Mouse (Mus musculus) midbrain, embryonic 12.5 days (tissue): ENCODE data around the gene Rasip1. TPM values are rescaled to one million over a fixed set of nuclear protein-coding genes. Genes with fewer than 3 reads are reported as not detected.

Source experiments
- ATAC-seq: fragments of 200-750 bp; cut with Nextera tagmentation; 2 replicates; pipeline ENCODE4 v1.8.0; 2017; ENCODE audit warnings: low read depth, moderate TSS enrichment, moderate library complexity; ENCODE audit not compliant: low FRiP score
- H3K27ac ChIP-seq: fragments of 300-500 bp; sonication (generic); replicated peaks from 2 replicates; pipeline ENCODE4 v1.5.1; 2016; ENCODE audit warnings: mild to moderate bottlenecking
- H3K27me3 ChIP-seq: fragments of 300-500 bp; sonication (generic); 2 replicates; pipeline ENCODE4 v1.6.1; 2016; ENCODE audit warnings: mild to moderate bottlenecking
- H3K36me3 ChIP-seq: fragments of 300-500 bp; sonication (generic); 2 replicates; pipeline ENCODE4 v1.6.1; 2016
- H3K4me1 ChIP-seq: fragments of 300-500 bp; sonication (generic); 2 replicates; pipeline ENCODE4 v1.6.1; 2016
- H3K4me2 ChIP-seq: fragments of 300-500 bp; sonication (generic); replicated peaks from 2 replicates; pipeline ENCODE4 v1.6.1; 2016; ENCODE audit warnings: mild to moderate bottlenecking, moderate library complexity
- H3K4me3 ChIP-seq: fragments of 300-500 bp; sonication (generic); 2 replicates; pipeline ENCODE4 v1.5.1; 2016; ENCODE audit warnings: mild to moderate bottlenecking
- H3K9ac ChIP-seq: fragments of 300-500 bp; sonication (generic); replicated peaks from 2 replicates; pipeline ENCODE4 v1.6.1; 2016; ENCODE audit warnings: mild to moderate bottlenecking, moderate library complexity
- H3K9me3 ChIP-seq: fragments of 300-500 bp; sonication (generic); 2 replicates; pipeline ENCODE4 v1.6.1; 2016; ENCODE audit warnings: mild to moderate bottlenecking
- WGBS: fragments of 180-500 bp; shearing (Covaris S2); methylation state at CpG from one replicate; pipeline ENCODE4 v1.1.7; 2016; 5-methylcytosine and 5-hydroxymethylcytosine counted together
- polyA plus RNA-seq: library from polyadenylated mRNA; unstranded; fragments of >200 nt; fragmentation: Nextera tagmentation; extraction: Ambion mirVana; gene quantifications from 2 replicates; pipeline ENCODE4 v1.2.1, GENCODE M21; 2016

The Rasip1 gene
- polyA plus RNA-seq, 1 experiment from 2014 or later, result 10.7 TPM

GRCm38 (mm10) chr7:45681046-45681736, 53.9 kb downstream of the Rasip1 start:
- WGBS, result 86% methylated on average over 8 of the region's 8 CpGs
- Histone ChIP-seq H3K9me3 (no peaks in the 10 kb centered on the region), H3K4me2 (no peak overlapping the region), H3K36me3 (no peaks in the 10 kb centered on the region), H3K4me3 (no peak overlapping the region), H3K27ac (no peak overlapping the region), H3K9ac (no peak overlapping the region), H3K27me3 (peaks cover 17% of the 10 kb centered on the region; the same call in 1 of the 2 replicates), H3K4me1 (peaks cover 5% of the 10 kb centered on the region; the same call in 1 of the 2 replicates)
- no peak for ATAC-seq

- 28% methylated on average over 14 of the region's 14 CpGs for WGBS
- no peaks in the 10 kb centered on the region for H3K36me3 ChIP-seq
- peaks cover 24% of the 10 kb centered on the region for H3K27me3 ChIP-seq
- H3K4me2 ChIP-seq, result peak overlapping the region; percentile 38; the same call in 1 of the 2 replicates
- peak overlapping the region; percentile 45; the same call in 1 of the 2 replicates for H3K9ac ChIP-seq
- peak overlapping the region; percentile 17; the same call in 1 of the 2 replicates for H3K4me3 ChIP-seq
- no peaks in the 10 kb centered on the region for H3K9me3 ChIP-seq
- ATAC-seq, result peak; percentile 88
- peak overlapping the region; percentile 69 for H3K27ac ChIP-seq
- peaks cover 5% of the 10 kb centered on the region; the same call in 1 of the 2 replicates for H3K4me1 ChIP-seq
These were observed 55.1 kb downstream of the Rasip1 start for GRCm38 (mm10) chr7:45682144-45683126.

DNA sequence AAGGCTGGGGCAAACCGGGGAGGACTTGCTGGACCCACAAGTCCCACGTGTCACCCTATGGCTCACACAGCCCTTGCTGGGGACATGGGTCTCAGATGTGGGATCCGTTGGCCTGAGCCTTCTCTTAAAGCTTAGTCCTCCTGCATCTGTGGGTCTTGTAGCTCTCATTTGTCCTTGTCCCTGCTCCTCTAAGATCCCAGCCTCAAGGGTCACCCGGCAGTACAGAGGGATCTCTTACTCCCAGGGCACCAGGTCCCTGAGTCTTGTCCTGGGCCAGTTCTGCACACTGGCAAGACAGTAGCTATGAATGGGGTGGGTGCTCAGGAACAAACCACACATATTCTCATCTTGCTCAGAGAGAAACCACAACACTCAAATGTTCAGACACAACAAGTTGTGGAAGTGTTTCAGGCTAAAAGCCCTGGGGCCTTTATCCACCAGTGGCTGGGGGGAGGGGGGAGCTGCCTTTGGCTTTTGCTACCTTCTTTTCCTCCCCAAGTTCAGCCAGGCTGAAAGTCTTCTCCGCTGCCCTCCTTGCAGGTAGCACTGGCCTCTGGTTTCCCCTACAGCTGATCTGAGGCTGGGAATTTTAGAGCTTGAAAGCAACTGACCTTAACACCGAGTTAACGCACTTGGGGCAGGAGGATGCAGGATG, 56.2 kb downstream of the Rasip1 start, which contains the start of gene Ntn5:
Gene Ntn5, plus strand, starts transcription at position 627 of the 655 bp plus-strand sequence.
- H3K9ac ChIP-seq, result no peak within 1 kb of the TSS
- H3K4me1 ChIP-seq, result peaks cover 5% of the 10 kb centered on the region; the same call in 1 of the 2 replicates
- no peaks in the 10 kb centered on the region for H3K36me3 ChIP-seq
- H3K4me3 ChIP-seq, result no peak within 1 kb of the TSS
- H3K27me3 ChIP-seq, result peaks cover 24% of the 10 kb centered on the region
- 0 out of 2 replicates have a peak, but pooled peaks have one; percentile 8 for ATAC-seq
- WGBS, result 75% methylated on average over 7 of the region's 7 CpGs
- H3K27ac ChIP-seq, result no peak within 1 kb of the TSS
- no peak within 1 kb of the TSS for H3K4me2 ChIP-seq
- H3K9me3 ChIP-seq, result no peaks in the 10 kb centered on the region

GRCm38 (mm10) chr7:45685811-45686210, 58.5 kb downstream of the Rasip1 start:
- ATAC-seq, result no peak
- H3K27me3 ChIP-seq, result peaks cover 24% of the 10 kb centered on the region
- no peaks in the 10 kb centered on the region for H3K9me3 ChIP-seq
- no peak overlapping the region for H3K4me2 ChIP-seq
- 61% methylated on average over 10 of the region's 10 CpGs for WGBS
- H3K4me3 ChIP-seq, result no peak overlapping the region
- H3K36me3 ChIP-seq, result no peaks in the 10 kb centered on the region
- no peak overlapping the region for H3K9ac ChIP-seq
- H3K4me1 ChIP-seq, result peaks cover 5% of the 10 kb centered on the region; the same call in 1 of the 2 replicates
- H3K27ac ChIP-seq, result no peak overlapping the region

DNA sequence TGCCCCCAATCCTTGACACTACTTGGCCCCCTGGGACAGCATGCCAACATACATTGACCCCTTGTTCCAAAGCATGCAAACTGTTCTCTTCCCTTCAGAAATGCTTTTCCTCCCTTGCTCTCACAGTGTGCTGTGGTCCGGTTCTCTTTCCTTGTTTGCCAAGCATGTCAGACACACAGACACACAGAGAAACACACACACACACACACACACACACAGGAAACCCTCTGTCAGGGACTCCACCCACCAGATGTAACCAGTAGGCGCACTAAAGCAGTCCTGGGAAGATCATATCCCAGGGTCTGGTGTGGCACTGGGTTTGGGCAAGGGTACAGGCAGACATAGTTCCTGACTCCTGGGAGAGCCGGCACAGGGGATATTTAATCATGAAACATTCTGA, 59.6 kb downstream of the Rasip1 start:
- Histone ChIP-seq H3K9me3 (no peaks in the 10 kb centered on the region), H3K27ac (no peak overlapping the region), H3K36me3 (no peaks in the 10 kb centered on the region), H3K4me1 (peaks cover 5% of the 10 kb centered on the region; the same call in 1 of the 2 replicates), H3K4me2 (no peak overlapping the region), H3K9ac (no peak overlapping the region; the same call in 1 of the 2 replicates), H3K27me3 (peaks cover 24% of the 10 kb centered on the region), H3K4me3 (no peak overlapping the region)
- ATAC-seq, result no peak
- 84% methylated on average over 3 of the region's 3 CpGs for WGBS

Other genes with a start within 250 kb of the Rasip1 start
- gene Snrnp70, start 231.7 kb upstream of the Rasip1 start, polyA plus RNA-seq, result 294 and 300 TPM in 2 replicates
- not detected in 2 replicates for gene Kcna7, start 221.8 kb upstream of the Rasip1 start, polyA plus RNA-seq
- gene Ntf5, start 213.8 kb upstream of the Rasip1 start, polyA plus RNA-seq, result 0.22 and 0.43 TPM in 2 replicates
- gene Lhb, start 206.7 kb upstream of the Rasip1 start, polyA plus RNA-seq, result not detected in 2 replicates
- gene Gys1, start 192.6 kb upstream of the Rasip1 start, polyA plus RNA-seq, result 29.7 and 32.4 TPM in 2 replicates
- gene Ruvbl2, start 189.4 kb upstream of the Rasip1 start, polyA plus RNA-seq, result 140 and 153 TPM in 2 replicates
- 5,715 and 6,077 TPM in 2 replicates for gene Ftl1, start 167.6 kb upstream of the Rasip1 start, polyA plus RNA-seq
- 241 and 250 TPM in 2 replicates for gene Bax, start 160.6 kb upstream of the Rasip1 start, polyA plus RNA-seq
- gene Tulp2, start 145.6 kb upstream of the Rasip1 start, polyA plus RNA-seq, result 0.22 TPM in 2 replicates
- not detected in 2 replicates for gene Gm45808, start 140.7 kb upstream of the Rasip1 start, polyA plus RNA-seq
- gene Dhdh, start 138.7 kb upstream of the Rasip1 start, polyA plus RNA-seq, result 3.2 and 3.6 TPM in 2 replicates
- gene Nucb1, start 117.1 kb upstream of the Rasip1 start, polyA plus RNA-seq, result 102 and 106 TPM in 2 replicates
- gene Ppp1r15a, start 101.2 kb upstream of the Rasip1 start, polyA plus RNA-seq, result 15.4 and 18.5 TPM in 2 replicates
- gene Plekha4, start 101.2 kb upstream of the Rasip1 start, polyA plus RNA-seq, result 0.70 and 0.96 TPM in 2 replicates
- gene Hsd17b14, start 72.6 kb upstream of the Rasip1 start, polyA plus RNA-seq, result 0.78 TPM in 1 of 2 replicates, not detected in the other
- gene Bcat2, start 57.3 kb upstream of the Rasip1 start, polyA plus RNA-seq, result 23.2 and 23.8 TPM in 2 replicates
- gene Fgf21, start 12.0 kb upstream of the Rasip1 start, polyA plus RNA-seq, result not detected in 2 replicates
- not detected in 2 replicates for gene Fut1, start 10.2 kb upstream of the Rasip1 start, polyA plus RNA-seq
- 0.18 and 0.31 TPM in 2 replicates for gene Izumo1, start 5.7 kb upstream of the Rasip1 start, polyA plus RNA-seq
- gene Mamstr, start 12.5 kb downstream of the Rasip1 start, polyA plus RNA-seq, result 2.3 and 2.7 TPM in 2 replicates
- 0.10 and 0.33 TPM in 2 replicates for gene Fut2, start 38.9 kb downstream of the Rasip1 start, polyA plus RNA-seq
- gene Ntn5, start 56.5 kb downstream of the Rasip1 start, polyA plus RNA-seq, result 0.31 TPM in 1 of 2 replicates, not detected in the other
- gene Sec1, start 66.9 kb downstream of the Rasip1 start, polyA plus RNA-seq, result 0.79 and 0.80 TPM in 2 replicates
- 17.0 and 18.8 TPM in 2 replicates for gene Car11, start 72.4 kb downstream of the Rasip1 start, polyA plus RNA-seq
- 4.5 and 4.6 TPM in 2 replicates for gene Dbp, start 77.6 kb downstream of the Rasip1 start, polyA plus RNA-seq
- gene Rpl18, start 88.0 kb downstream of the Rasip1 start, polyA plus RNA-seq, result 688 and 721 TPM in 2 replicates
- 24.0 and 25.8 TPM in 2 replicates for gene Sphk2, start 90.5 kb downstream of the Rasip1 start, polyA plus RNA-seq
- gene Fam83e, start 93.7 kb downstream of the Rasip1 start, polyA plus RNA-seq, result 1.3 and 1.6 TPM in 2 replicates
- gene Spaca4, start 98.3 kb downstream of the Rasip1 start, polyA plus RNA-seq, result not detected in 2 replicates
- gene Lmtk3, start 156.2 kb downstream of the Rasip1 start, polyA plus RNA-seq, result 10.6 and 11.1 TPM in 2 replicates
- 1.5 and 2.2 TPM in 2 replicates for gene Sult2b1, start 157.2 kb downstream of the Rasip1 start, polyA plus RNA-seq
- 288 and 293 TPM in 2 replicates for gene Cyth2, start 187.1 kb downstream of the Rasip1 start, polyA plus RNA-seq
- gene Kcnj14, start 197.3 kb downstream of the Rasip1 start, polyA plus RNA-seq, result 0.46 and 1.1 TPM in 2 replicates
- 50.1 and 50.2 TPM in 2 replicates for gene Grwd1, start 203.5 kb downstream of the Rasip1 start, polyA plus RNA-seq
- gene Kdelr1, start 245.3 kb downstream of the Rasip1 start, polyA plus RNA-seq, result 40.6 and 54.6 TPM in 2 replicates